Mouse (Mus musculus) colon, adult 2 months (tissue): ENCODE results near the gene Olfr665. TPM values are rescaled to one million over a fixed set of nuclear protein-coding genes. Genes with fewer than 3 reads are reported as not detected.

Experiments used
- polyA plus RNA-seq: library from polyadenylated mRNA; depleted of rRNA; stranded (reverse); fragments of >200 nt; gene quantifications from 2 replicates; pipeline ENCODE4 v1.2.3, GENCODE M21; 2012; rRNA removed

The Olfr665 gene
- not detected in 2 replicates for polyA plus RNA-seq

DNA sequence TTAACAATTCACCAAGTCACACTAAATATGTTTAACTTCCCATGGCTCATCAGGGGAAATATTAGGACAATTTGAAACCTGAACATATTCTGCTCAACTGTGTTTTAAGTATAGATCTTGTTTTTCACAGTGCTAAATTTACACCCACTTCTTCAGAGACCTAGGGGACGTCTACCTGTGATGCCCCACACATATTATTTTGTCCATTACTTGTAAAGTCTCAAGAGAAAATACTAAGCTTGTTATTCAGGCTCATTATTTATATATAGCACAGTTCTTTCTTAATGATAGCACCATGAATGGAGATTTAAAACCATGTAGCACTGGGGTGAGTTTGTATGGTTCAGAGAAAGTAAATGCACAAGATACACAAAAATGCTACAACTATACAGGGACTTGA is at the start of gene Olfr665:
TSS of gene Olfr665 (plus strand) at position 301 of the 400 bp plus-strand sequence.

GRCm38 (mm10) chr7:104842503-104842902 is 35.3 kb upstream of the Olfr665 start, which contains the start of gene Usp17lb:
Usp17lb (minus strand) TSS chr7:104842603.

DNA sequence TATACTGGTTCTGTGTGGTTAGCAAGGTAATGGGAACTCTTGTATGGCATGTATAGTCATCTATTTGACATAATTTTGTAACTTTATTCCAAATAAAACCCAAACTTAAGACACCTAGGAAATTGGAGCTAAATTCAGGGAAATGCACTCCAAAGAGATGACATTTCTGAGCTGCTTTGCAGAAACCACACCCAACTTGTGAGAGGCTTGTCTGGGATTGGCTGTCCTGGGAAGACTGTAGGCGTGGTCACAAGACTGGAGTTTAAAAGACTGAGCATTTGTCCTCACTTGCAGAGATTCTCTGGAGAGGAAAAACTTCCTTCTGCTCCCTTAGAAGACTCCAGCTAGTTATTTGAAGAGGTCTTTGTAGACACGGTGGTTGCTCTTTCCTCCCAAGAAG is 21.1 kb upstream of the Olfr665 start, which contains the start of gene Usp17la:
TSS of gene Usp17la (plus strand) at position 301 of the 400 bp plus-strand sequence.

DNA sequence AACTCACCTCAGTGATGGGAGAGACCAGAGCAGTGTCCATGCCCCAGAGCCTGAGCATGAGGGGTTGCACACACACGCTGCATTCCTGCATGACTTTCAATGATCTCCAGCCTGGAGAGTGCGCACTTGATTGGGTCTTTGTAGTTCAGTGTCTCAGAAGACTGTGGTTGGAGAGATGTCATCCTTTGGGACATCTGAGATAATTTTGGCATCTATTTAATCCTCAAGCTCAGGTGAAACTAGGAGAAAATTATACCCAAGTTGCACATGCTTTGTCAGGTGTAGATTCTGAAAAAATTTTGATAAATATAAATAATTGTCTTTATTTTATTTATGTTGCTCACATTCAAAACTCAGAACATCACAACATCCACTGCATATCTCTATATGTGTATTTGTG is 18.0 kb downstream of the Olfr665 start, which contains the start of gene Olfr666:
TSS of gene Olfr666 (minus strand) at position 101 of the 400 bp plus-strand sequence.

DNA sequence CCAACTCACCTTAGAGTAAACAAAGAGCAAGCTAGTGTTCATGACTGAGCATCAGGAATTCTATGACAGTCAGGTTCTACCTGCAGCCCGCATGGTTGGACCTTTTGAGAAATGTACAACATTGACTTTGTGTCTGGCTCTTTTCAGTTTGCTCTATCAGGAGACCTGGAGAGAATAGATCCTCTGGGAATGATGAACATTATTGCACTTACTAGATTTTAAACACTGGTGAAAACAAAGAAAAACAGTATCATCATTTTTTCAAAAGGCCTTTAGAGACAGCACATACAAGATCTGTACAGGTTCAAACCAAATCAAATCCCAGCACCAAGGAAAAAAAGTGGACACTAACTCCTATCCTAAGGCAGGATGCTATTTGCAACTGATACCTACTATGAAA is 43.6 kb downstream of the Olfr665 start, which contains the start of gene Olfr667:
TSS of gene Olfr667 (minus strand) at position 101 of the 400 bp plus-strand sequence.

DNA sequence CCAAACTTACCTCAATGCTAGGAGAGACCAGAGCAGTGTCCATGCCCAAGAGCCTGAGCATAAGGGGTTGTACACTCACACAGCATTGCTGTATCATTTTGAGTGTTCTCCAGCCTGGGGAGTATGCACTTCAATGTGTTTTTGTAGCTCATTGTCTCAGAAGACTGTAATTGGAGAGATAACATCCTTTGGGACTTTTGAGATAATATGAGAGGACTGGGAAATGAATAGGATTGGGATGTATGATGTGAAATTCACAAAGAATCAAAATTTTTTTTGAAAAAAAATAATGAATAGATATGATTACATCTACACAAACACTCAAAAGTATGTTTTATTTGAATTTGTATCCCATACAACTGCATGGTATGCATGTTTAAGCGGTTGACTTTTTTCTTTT is 50.1 kb downstream of the Olfr665 start, which contains the start of gene Olfr668:
TSS of gene Olfr668 (minus strand) at position 101 of the 400 bp plus-strand sequence.

Other genes starting within 250 kb of the Olfr665 start
- 0.07 and 0.08 TPM in 2 replicates for gene Olfr658, start 230.7 kb upstream of the Olfr665 start, polyA plus RNA-seq
- gene Olfr659, start 211.3 kb upstream of the Olfr665 start, polyA plus RNA-seq, result not detected in 2 replicates
- gene Olfr661, start 191.5 kb upstream of the Olfr665 start, polyA plus RNA-seq, result not detected in 2 replicates
- not detected in 2 replicates for gene Usp17le, start 100.6 kb upstream of the Olfr665 start, polyA plus RNA-seq
- gene Usp17lb, start 35.4 kb upstream of the Olfr665 start, polyA plus RNA-seq, result not detected in 2 replicates
- not detected in 2 replicates for gene Usp17la, start 21.0 kb upstream of the Olfr665 start, polyA plus RNA-seq
- gene Olfr666, start 17.9 kb downstream of the Olfr665 start, polyA plus RNA-seq, result not detected in 2 replicates
- not detected in 2 replicates for gene Olfr667, start 43.5 kb downstream of the Olfr665 start, polyA plus RNA-seq
- not detected in 2 replicates for gene Olfr668, start 50.0 kb downstream of the Olfr665 start, polyA plus RNA-seq
- not detected in 2 replicates for gene Olfr669, start 56.2 kb downstream of the Olfr665 start, polyA plus RNA-seq
- gene Olfr670, start 84.6 kb downstream of the Olfr665 start, polyA plus RNA-seq, result not detected in 2 replicates
- not detected in 2 replicates for gene Olfr671, start 101.1 kb downstream of the Olfr665 start, polyA plus RNA-seq
- gene Olfr672, start 124.0 kb downstream of the Olfr665 start, polyA plus RNA-seq, result not detected in 2 replicates
- gene Olfr675, start 150.4 kb downstream of the Olfr665 start, polyA plus RNA-seq, result not detected in 2 replicates
- gene Olfr676, start 154.7 kb downstream of the Olfr665 start, polyA plus RNA-seq, result not detected in 2 replicates
- gene Olfr677, start 173.3 kb downstream of the Olfr665 start, polyA plus RNA-seq, result not detected in 2 replicates
- gene Olfr678, start 186.4 kb downstream of the Olfr665 start, polyA plus RNA-seq, result not detected in 2 replicates
- gene Olfr679, start 203.2 kb downstream of the Olfr665 start, polyA plus RNA-seq, result not detected in 2 replicates
- gene Olfr680-ps1, start 214.8 kb downstream of the Olfr665 start, polyA plus RNA-seq, result not detected in 2 replicates
- gene Olfr681, start 238.8 kb downstream of the Olfr665 start, polyA plus RNA-seq, result not detected in 2 replicates